Mouse (Mus musculus): ENCODE data around the gene Rnf144a.

Rnf144a gene

DNA sequence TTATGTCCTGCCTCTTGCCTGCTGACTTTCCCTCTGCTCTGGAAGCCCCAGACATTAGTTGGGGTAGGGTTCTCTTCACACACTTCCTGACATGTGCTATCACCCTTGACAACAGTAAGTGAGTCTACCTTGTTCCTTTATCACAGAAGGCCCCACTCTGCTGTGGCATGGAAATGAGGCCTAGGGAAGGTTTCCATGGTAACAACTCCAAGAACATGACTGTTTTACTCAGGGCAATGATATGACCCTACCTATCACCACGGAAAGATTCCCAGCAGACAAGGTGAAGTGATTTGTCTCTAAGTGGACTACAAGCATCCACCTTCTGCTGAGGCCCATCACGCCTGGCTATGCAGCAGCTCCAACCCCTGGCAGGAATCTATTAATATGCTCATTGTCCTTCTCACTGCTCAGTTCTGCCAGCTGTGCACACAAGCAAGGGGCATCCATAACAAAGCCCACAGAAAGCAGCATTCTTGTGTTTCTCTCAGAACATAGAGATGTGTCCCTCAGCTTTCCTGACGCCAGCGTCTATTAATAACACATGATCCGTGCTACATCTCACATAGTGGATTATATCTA is 91.2 kb downstream of the Rnf144a start:
- in situ Hi-C loops (cut with MboI, MseI) = no loop called here

DNA sequence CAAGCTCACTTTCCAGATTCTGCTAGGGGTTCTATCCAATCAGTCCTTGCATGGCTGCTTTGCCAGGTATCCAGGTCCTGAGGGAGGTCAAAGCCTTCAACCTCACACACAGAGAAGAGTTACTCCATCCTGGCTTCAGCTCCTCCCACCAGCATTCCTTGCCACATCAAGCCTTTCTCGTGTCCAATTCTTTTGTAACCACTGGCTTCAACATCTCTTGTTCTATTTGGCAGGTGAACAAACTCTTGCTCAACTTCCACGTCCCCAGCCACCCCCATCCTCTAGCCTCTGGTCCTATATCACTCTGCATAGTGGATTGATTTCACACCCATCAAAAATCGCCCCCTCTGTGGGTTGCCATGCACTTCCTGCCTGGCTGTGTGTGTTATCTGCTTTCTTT is 98.8 kb downstream of the Rnf144a start:
- in situ Hi-C loops (cut with MboI, MseI) = no loop called here

DNA sequence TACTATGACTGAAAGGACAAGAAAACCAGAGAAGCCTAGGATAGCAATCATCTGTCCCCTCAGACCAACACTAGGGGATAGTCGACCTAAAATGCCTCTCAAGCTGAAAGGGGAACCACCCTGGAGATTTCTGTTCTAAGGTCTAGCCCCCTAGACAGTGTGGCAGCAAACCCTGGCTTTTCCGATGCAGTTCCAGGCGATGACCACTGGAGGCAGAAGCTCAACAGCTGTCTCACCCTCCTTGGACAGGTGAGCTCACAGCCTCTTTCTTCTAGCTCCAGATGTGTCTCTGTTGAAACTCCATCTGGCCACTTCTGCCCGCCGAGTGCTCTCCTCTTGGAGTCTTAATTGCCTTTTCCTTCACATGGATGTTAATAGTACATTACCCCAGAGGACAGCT is 100.1 kb downstream of the Rnf144a start:
- in situ Hi-C loops (cut with MboI, MseI) = no loop called here

DNA sequence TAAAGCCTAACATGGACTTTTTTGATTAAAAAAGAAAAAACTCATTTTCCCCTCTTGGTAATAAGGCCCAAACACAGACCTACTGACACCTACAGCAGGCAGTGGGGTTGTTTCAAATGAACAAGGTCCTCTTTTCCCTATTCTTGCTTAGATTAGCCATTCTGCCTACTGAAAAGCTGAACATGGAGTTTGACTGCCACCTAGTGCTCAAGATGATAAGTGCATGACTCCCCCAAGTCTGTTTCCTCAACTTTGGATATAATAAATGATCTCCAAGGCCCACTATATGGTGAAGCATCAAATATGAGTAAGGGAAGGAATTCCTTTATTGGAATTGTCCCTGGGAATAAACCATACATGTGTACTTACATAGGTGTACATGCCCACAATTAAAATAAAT is 103.5 kb downstream of the Rnf144a start:
- in situ Hi-C loops (cut with MboI, MseI) = no loop called here

DNA sequence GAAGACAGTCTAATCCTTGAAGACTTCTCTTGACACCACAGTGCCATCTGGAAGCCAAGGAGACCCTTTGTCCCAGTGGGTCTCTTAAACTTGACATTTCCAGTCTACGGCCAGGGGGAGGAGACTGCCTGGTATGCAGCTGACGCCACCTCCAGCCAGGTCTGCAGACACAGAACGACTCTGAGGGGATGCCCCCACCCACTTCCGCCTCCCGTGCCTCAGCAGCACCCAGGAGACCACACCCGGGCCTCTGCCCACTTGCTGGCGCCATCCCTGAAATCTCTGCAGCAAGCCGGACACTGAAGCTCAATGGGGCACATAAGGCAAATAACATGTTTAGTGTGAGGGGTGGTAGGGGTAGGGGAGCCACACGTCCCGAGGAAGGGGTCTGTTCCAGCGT is 104.8 kb downstream of the Rnf144a start:
- in situ Hi-C loops (cut with MboI, MseI) = no loop called here

DNA sequence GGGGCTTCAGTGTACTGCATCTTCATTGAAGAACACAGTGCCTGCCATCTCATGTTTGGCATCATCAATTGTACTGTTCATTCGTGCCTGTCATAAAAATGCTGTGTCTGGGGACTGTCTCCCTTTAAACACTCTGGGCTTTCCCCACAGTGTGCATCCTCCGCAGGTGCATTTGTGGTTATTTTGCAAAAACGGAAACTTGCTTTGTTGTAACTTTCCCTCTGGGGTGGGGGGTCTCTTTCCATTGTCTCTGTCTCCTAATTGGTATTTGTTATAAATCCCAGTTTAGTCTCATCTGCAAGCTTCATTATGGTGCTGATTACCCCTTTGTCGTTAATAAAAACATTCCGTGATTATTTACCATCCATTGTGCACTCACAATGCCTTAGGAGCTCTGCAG is 112.2 kb downstream of the Rnf144a start:
- in situ Hi-C loops (cut with MboI, MseI) = no loop called here

DNA sequence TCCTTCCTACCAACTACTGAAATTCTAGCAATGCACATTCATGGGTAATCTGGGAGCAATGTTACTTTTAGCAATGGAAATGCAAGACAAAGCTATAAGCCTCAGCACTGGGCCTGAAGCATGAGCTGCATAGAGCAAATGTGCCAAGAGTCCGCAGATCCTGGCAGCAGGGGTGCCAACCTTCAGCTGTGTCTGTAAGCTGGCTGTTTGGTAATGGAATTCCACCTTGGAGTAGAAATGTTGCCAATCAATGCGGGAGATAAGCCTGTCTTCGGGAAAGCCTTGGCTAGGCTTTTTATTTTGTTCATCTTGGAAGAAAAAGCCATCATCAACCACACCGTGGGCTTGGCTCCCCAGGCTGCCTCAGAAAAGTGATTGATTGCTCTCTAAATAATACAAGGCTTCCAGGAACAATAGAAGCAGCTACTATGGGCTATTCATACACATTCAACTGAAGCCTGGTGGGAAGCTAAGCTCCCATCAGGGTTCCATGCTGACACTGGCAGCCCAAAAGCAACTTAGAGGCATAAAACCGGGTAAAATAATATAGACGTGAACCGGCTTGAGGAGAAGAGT is 115.5 kb downstream of the Rnf144a start:
- in situ Hi-C loops (cut with MboI, MseI) = loop anchor here (25.0 kb wide), 1 partner anchor 1212 kb away; the partner anchor contains the start of gene Id2

DNA sequence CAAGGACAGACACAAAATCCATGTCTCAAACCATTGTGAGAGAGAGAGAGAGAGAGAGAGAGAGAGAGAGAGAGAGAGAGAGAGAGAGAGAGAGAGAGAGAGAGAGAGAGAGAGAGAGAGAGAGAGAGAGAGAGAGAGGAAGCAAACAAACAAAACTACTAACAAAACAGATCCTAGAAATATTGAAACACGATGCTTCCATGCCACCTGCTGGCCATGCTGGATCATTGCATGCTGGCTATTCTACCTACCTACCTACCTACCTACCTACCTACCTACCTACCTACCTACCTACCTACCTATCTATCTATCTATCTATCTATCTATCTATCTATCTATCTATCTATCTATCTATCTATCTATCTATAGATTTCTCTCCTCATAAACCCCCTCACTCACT is 119.1 kb downstream of the Rnf144a start:
- in situ Hi-C loops (cut with MboI, MseI) = loop anchor here (25.0 kb wide), 1 partner anchor 1209 kb away; the partner anchor contains the start of gene Id2

DNA sequence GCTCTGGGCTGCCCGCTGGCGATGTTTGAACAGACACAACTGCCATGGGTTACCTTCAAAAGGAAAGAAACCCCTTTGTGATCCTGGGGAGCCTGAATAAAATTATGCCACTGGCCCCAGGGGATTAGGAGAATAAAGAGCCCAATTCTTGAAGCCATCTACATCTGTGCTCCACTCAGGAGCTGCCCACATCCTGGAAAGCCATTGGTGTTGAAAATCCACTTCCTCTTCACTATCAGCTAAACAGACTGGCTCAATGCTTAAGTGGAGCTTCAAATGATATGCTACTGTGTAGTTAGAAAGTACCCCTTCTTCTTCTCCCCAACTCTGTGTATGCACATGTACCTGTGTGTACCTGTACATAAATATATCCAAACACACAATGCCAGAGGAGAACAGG is 125.9 kb downstream of the Rnf144a start:
- in situ Hi-C loops (cut with MboI, MseI) = loop anchor here (25.0 kb wide), 1 partner anchor 1202 kb away; the partner anchor contains the start of gene Id2

DNA sequence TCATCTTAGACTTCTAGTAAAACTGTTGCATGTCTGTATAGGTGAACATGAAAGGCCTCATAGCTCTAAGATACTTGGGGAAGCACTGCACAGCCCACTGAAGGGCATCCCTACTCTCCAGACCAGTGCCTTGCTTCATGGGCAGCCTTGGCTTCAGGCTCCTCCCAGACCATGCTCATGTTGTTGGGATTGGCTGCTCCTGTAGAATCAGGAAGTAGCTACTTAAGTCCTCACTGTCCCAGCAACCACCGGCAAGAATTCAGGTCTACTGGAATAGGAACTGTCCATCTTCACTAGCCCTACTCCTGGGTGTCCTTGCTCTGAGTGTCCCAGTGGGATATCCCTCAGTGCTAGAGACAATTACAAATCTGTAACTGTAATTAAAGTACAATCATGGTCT is 126.7 kb downstream of the Rnf144a start:
- in situ Hi-C loops (cut with MboI, MseI) = loop anchor here (25.0 kb wide), 1 partner anchor 1201 kb away; the partner anchor contains the start of gene Id2

DNA sequence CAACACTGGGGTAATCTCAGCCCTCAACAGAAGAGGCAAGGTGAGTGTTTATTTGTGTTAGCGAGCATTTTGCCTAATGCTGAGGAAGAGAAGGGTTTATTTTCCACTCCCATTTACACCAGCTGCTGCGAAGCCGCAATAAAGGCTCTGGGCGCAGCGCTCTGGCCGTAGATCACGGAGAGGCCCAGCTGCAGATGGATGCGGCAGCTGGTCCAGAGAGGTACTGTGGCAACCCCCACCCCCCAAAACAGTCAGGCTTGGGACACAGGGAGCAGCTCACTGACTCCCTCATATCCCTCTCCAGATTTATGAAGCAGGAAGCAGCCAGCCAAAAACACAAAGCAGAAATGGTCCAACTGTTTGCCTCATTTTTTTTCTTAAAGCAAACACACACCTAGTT is 129.1 kb downstream of the Rnf144a start:
- in situ Hi-C loops (cut with MboI, MseI) = loop anchor here (25.0 kb wide), 1 partner anchor 1199 kb away; the partner anchor contains the start of gene Id2

DNA sequence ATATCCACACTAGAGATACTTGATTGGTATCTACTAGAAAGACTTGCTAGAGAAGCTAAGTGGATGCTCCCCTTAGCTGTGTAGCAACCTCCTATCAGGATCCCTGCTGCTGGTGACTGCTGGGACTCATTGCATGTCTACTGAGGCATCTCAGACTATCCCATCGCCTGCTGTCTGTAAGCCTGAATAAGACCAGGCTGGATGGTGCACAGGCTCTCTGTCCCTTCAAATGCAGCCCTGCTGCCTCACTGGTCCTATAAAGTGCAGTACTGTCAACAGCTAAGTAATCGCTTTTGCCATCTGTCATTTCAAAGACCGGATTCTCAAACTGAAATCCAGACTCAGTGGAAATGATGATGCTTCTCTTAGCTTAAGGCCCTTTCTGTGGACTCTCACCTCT is 129.6 kb downstream of the Rnf144a start:
- in situ Hi-C loops (cut with MboI, MseI) = loop anchor here (25.0 kb wide), 1 partner anchor 1198 kb away; the partner anchor contains the start of gene Id2

DNA sequence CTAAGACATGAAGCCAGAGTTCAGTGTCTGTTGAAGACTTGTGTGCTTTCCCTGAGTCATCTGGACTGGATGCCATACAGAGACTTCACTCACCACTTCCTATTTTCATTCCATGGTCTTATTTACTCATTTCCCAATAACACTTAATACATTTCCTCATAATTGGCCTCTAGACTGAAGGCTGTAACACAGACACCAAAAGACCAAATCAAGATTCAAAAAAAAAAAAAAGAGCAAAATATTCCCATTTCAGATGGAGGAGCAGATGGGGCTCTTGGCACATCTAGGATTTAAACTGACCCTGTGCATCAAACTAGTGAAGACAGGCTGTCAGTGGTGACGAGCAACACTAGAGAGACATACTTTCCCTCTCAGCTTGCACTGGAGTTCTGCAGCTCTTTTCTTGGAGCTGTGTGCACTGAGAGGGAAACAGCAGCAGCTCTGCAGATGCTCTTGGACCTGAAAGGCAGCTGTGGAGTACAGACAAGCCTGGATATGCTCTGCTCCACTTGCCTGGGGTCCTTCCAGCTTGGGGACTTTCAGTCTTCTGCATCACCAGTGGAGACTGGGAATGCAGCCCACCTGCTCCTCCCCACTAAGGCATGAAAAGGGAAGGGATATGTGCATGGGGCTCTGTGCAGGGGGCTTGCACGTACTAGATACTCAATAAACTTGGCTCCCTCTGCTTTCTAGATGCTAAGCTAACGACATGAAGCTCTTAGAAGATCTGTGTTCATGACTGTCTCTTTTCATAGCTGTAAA is 134.2 kb downstream of the Rnf144a start:
- in situ Hi-C loops (cut with MboI, MseI) = loop anchor here (25.0 kb wide), 1 partner anchor 1194 kb away; the partner anchor contains the start of gene Id2

DNA sequence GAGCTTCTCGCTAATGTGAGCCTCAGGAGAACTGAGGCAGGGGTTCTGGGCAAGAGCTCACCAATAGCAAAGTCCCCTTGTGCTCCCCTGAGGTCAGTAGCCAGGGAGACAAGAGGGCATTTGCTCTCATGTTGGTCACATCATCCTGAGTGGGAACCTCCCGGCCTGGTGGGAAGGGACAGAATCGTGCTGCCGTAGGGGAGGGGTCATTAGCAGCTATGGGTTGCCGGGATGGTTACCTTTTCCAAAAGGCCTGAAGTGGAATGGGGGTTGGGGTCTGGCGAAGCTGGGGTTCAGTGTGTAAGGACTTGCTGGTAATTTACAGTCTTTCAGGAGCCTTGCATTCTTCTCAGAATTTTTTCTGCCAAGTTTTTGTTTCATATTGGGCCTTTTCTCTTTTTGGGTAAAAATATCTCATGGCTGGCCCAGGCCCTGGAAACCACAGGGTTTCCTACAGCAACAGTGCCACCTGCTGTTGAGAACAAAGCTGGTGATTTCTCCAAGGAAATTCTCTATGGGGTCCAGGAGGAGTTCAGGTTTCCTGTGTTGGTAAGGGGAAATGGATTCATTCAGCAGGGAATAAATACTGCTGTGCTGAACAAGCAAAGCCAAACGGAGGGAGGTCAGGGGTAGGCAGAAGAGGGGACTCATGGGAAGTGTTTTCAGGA is 137.9 kb downstream of the Rnf144a start:
- in situ Hi-C loops (cut with MboI, MseI) = loop anchor here (25.0 kb wide), 1 partner anchor 1190 kb away; the partner anchor contains the start of gene Id2

DNA sequence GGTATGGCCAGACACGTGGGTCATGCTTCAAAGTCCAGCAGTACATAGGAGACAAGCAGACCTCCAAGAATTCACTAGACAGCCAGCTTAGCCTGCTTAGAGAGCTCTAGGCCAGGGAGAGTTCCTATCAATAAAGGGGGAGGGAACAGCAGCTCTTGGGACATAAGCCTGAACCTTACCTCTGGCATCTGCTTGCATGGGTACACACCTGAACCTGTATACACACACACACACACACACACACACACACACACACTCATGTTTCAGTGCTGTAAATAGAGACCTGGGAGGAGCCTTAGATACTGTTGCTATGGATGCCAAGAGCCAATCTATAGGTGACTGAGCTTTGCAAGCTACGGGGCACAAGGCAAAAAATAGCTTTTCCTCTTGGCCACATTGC is 138.5 kb downstream of the Rnf144a start:
- in situ Hi-C loops (cut with MboI, MseI) = loop anchor here (25.0 kb wide), 1 partner anchor 1189 kb away; the partner anchor contains the start of gene Id2
